Mouse (Mus musculus) liver, embryonic 16.5 days (tissue): ENCODE data around the gene Cldn5. TPM values are rescaled to one million over a fixed set of nuclear protein-coding genes. Genes with fewer than 3 reads are reported as not detected.

ENCODE experiments used
- ATAC-seq: fragments of 200-750 bp; cut with Nextera tagmentation; 2 replicates; pipeline ENCODE4 v1.8.0; 2017; ENCODE audit warnings: low read depth, mild to moderate bottlenecking, moderate number of reproducible peaks, moderate library complexity
- H3K27ac ChIP-seq: fragments of 300-500 bp; sonication (generic); 2 replicates; pipeline ENCODE4 v1.5.1; 2014; ENCODE audit warnings: mild to moderate bottlenecking, low read length
- H3K27me3 ChIP-seq: fragments of 300-500 bp; sonication (generic); 2 replicates; pipeline ENCODE4 v1.6.1; 2014; ENCODE audit warnings: low read depth, low read length, mixed read lengths; ENCODE audit not compliant: control insufficient read depth, insufficient read depth
- H3K36me3 ChIP-seq: fragments of 300-500 bp; sonication (generic); 2 replicates; pipeline ENCODE4 v1.6.1; 2014; ENCODE audit warnings: mild to moderate bottlenecking; ENCODE audit not compliant: control insufficient read depth, insufficient read depth
- H3K4me1 ChIP-seq: fragments of 300-500 bp; sonication (generic); 2 replicates; pipeline ENCODE4 v1.6.1; 2014; ENCODE audit warnings: low read depth, low read length, mixed read lengths; ENCODE audit not compliant: control insufficient read depth
- H3K4me2 ChIP-seq: fragments of 300-500 bp; sonication (generic); 2 replicates; pipeline ENCODE4 v1.6.1; 2014; ENCODE audit warnings: low read depth, low read length, mixed read lengths
- H3K4me3 ChIP-seq: fragments of 300-500 bp; sonication (generic); 2 replicates; pipeline ENCODE4 v1.5.1; 2014; ENCODE audit warnings: low read depth, mild to moderate bottlenecking, low read length
- H3K9ac ChIP-seq: fragments of 300-500 bp; sonication (generic); 2 replicates; pipeline ENCODE4 v1.6.1; 2014; ENCODE audit warnings: low read depth, low read length
- H3K9me3 ChIP-seq: fragments of 300-500 bp; sonication (generic); replicated peaks from 2 replicates; pipeline ENCODE4 v1.6.1; 2016; ENCODE audit warnings: low read length; ENCODE audit not compliant: control insufficient read depth
- WGBS: fragments of 180-500 bp; shearing (Covaris S2); extraction: QIAGEN DNeasy Blood & Tissue Kit; methylation state at CpG from one replicate; pipeline ENCODE4 v1.1.7; 2014; ENCODE audit not compliant: insufficient replicate concordance; 5-methylcytosine and 5-hydroxymethylcytosine counted together
- polyA plus RNA-seq: library from polyadenylated mRNA; unstranded; fragments of >200 nt; fragmentation: Nextera tagmentation; extraction: Ambion mirVana; gene quantifications from 2 replicates; pipeline ENCODE4 v1.2.1, GENCODE M21; 2015

The Cldn5 gene
- 8.4 and 9.8 TPM in 2 replicates for polyA plus RNA-seq

DNA sequence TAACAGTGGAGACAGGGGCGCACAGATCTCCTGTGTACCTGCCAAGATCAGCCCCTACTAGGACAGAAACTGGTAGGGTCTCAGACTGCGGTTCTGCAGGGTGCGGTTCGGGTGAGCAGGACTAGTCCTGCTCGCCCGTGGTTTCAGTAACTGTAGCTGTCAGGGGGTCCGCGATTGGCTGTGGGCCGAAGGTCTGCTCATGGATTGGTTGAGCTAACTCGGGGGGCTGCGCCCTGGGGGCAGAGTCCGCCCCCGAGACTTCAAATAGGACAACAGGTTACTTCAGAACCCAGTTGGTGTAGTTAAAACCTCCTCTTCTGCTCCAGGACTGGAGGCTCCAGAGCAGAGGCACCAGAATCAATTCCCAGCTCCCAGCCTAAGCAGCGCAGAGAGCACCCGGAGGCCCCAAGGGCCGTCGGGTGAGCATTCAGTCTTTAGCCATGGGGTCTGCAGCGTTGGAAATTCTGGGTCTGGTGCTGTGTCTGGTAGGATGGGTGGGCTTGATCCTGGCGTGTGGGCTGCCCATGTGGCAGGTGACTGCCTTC lies at the start of gene Cldn5:
Cldn5 (plus strand) TSS at position 292 of the 545 bp plus-strand sequence.
- Histone ChIP-seq H3K9me3 (no peaks in the 10 kb centered on the region), H3K36me3 (peaks cover under 1% of the 10 kb centered on the region; the same call in 1 of the 2 replicates), H3K27ac (no peak within 1 kb of the TSS; the same call in 1 of the 2 replicates), H3K4me2 (peak within 1 kb of the TSS; percentile 39), H3K27me3 (peaks cover 48% of the 10 kb centered on the region), H3K4me1 (no peaks in the 10 kb centered on the region; the same call in 1 of the 2 replicates), H3K4me3 (peak within 1 kb of the TSS; percentile 40), H3K9ac (peak within 1 kb of the TSS; percentile 16)
- WGBS: 5% methylated on average over 19 of the region's 19 CpGs
- ATAC-seq: peak; percentile 70

DNA sequence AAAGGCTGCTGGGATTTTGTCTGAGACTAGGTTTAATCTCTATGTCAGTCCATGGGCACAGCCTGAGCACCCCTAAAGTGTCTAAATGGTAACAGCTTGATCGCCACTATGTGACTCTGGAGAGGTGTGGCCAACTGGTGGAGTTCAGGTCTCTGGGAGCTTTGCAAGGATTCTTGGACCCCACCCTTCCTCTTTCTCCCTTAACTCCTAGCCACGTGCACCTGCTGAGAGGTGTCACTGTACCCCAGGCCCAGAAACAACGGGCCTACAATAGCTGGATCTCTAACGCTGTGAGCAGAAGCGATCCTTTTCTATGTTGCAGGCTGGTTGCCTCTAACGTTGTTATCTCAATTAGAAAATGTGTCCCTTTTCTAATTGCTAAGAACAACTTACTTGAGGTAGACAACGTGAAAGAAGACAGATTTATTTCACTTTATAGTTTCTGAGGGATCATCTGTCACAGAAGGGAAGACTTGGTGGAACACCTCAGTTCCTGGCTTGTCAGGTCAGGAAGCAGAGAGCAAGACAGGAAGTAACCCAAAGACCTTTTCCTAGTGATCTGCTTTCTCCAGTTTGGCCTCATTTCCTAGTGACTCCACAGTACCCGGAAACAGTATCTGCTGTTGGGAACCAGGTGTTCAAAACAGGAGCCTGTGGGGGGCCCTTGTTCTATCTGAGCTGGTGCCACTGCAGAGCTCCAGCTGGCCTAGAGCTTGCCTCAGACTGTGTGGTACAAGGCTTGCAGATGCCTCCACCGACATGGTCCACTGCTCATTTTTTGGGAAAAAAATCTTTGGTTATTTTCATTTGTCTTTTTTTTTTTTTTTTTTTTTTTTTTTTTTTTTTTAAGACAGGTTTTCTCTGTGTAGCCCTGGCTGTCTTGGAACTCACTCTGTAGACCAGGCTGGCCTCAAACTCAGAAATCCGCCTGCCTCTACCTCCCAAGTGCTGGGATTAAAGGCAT lies 48.8 kb upstream of the Cldn5 start:
- Histone ChIP-seq H3K9ac (no peak overlapping the region), H3K27ac (no peak overlapping the region), H3K4me3 (no peak overlapping the region), H3K4me2 (no peak overlapping the region), H3K27me3 (no peaks in the 10 kb centered on the region), H3K4me1 (no peaks in the 10 kb centered on the region), H3K36me3 (no peaks in the 10 kb centered on the region), H3K9me3 (no peaks in the 10 kb centered on the region)
- 47% methylated on average over 10 of the region's 10 CpGs for WGBS
- no peak for ATAC-seq

DNA sequence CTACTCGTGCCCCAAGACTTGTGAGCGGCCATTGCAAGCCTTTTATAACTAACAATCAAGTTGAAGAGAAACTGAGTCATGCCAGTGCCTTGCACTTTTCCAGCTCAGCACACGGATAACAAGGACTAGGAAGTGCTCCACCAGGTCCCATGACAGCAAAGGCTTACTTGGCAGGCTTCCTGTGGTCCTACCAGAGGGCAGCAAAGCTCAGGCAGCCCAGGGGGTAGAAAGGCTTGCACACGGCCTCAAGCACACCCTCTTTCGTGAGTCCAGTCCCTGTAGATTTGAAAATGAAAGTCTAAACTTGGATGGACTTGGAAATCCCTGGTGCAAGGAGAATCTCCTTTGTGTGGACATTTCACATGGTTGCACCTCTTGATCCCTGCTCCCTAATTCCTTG lies 47.5 kb upstream of the Cldn5 start:
- H3K4me2 ChIP-seq: no peak overlapping the region
- H3K36me3 ChIP-seq: no peaks in the 10 kb centered on the region
- H3K9me3 ChIP-seq: no peaks in the 10 kb centered on the region
- no peaks in the 10 kb centered on the region for H3K4me1 ChIP-seq
- no peak overlapping the region for H3K9ac ChIP-seq
- H3K27me3 ChIP-seq: 0 out of 2 replicates have a peak, but pooled peaks cover 3% of the 10 kb centered on the region
- ATAC-seq: no peak
- WGBS: 50% methylated on average over 5 of the region's 5 CpGs
- no peak overlapping the region for H3K27ac ChIP-seq
- no peak overlapping the region for H3K4me3 ChIP-seq

DNA sequence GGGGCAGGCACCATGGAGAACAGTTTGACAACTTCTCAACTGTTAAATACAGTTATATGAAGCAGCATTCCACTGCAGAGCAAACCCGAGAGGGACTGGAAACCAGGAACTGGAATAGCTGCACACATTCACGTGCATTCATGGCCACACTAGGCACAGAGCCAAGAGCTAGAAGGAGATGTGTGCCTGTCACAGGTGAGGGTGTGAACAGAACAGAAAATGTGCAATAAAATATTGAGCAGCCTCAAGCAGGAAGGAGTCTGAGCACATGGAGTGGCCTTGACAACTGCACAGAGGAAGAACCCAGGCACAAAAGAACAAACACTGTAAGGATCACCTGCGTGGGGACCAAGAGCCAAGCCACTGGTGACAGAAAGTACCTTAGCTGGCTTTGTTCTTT lies 46.0 kb upstream of the Cldn5 start:
- H3K36me3 ChIP-seq: no peaks in the 10 kb centered on the region
- H3K9me3 ChIP-seq: no peaks in the 10 kb centered on the region
- H3K27ac ChIP-seq: no peak overlapping the region
- no peaks in the 10 kb centered on the region for H3K4me1 ChIP-seq
- H3K4me3 ChIP-seq: no peak overlapping the region
- H3K27me3 ChIP-seq: 0 out of 2 replicates have a peak, but pooled peaks cover 3% of the 10 kb centered on the region
- H3K9ac ChIP-seq: no peak overlapping the region
- ATAC-seq: no peak
- H3K4me2 ChIP-seq: no peak overlapping the region
- WGBS: 49% methylated on average over 3 of the region's 3 CpGs

DNA sequence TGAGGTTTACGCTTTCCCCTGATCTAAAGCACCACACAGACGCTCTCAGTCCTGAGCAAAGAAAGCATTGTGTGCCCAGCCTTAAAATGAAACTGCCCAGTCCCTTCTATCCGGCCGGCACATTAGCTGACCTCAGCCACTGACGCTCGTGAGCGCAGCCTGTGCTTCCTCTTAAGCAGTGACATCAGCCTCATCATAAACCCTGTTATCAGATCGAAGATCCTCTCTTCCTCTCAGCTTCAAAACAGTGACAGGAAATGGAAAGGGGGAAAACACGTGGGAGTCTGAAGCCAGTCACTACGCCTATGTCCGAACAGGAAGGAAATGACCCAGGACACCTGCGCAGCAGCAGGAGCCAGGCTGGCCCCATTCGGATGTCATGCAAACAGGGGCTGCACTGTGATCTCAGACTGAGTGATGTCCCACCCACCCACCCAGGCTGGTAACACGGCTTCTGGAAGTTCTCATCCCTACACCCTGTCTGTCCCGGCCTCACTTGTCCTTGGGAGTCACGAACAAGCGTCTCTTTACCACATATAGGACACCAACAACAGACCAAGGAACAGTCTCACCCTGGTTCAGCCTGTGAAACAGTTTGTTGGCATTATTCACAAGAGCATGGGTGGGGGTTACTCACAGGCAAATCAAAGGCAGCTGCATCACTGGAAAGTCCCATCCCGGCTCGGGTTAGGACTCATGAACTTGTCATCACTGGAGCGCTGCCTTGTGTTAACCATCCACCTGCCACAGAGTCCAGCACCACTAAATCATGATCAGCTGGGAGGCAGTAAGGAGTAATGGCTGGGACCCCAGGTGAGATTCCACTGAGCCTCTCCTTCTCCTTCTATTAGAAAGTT lies 43.3 kb upstream of the Cldn5 start:
- H3K27me3 ChIP-seq: 0 out of 2 replicates have a peak, but pooled peaks cover 3% of the 10 kb centered on the region
- WGBS: 19% methylated on average over 20 of the region's 20 CpGs

DNA sequence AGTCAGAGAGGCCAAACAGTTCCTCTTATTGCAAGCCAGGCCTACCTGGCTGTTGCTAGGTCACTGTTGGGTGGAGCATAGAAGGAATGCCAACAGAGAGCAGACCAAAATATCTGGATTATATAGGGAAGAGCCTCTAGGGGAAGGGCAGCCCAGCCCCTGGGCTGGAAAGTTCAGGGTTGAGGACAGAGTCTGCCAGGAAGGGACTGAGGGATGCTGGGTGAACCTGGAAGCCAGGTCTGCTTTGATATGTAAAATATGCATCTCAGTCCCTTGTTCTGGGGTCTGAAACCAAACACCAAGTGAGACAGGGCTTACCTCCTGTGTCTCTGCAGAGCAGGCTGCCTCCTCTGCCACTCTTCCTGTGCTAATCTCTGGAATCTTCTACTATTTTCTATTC lies 38.3 kb upstream of the Cldn5 start:
- H3K27me3 ChIP-seq: no peaks in the 10 kb centered on the region
- H3K9me3 ChIP-seq: no peaks in the 10 kb centered on the region
- ATAC-seq: no peak
- no peaks in the 10 kb centered on the region for H3K36me3 ChIP-seq
- no peak overlapping the region for H3K27ac ChIP-seq
- H3K4me2 ChIP-seq: no peak overlapping the region
- H3K9ac ChIP-seq: no peak overlapping the region
- no peak overlapping the region for H3K4me3 ChIP-seq
- H3K4me1 ChIP-seq: no peaks in the 10 kb centered on the region

More for the DNA sequence above, 43.3 kb upstream of the Cldn5 start:
- no peaks in the 10 kb centered on the region for H3K4me1 ChIP-seq
- H3K27ac ChIP-seq: no peak overlapping the region
- H3K4me3 ChIP-seq: no peak overlapping the region
- no peaks in the 10 kb centered on the region for H3K36me3 ChIP-seq
- H3K9ac ChIP-seq: no peak overlapping the region
- H3K9me3 ChIP-seq: no peaks in the 10 kb centered on the region
- ATAC-seq: 0 out of 2 replicates have a peak, but pooled peaks have one; percentile 16
- no peak overlapping the region for H3K4me2 ChIP-seq

DNA sequence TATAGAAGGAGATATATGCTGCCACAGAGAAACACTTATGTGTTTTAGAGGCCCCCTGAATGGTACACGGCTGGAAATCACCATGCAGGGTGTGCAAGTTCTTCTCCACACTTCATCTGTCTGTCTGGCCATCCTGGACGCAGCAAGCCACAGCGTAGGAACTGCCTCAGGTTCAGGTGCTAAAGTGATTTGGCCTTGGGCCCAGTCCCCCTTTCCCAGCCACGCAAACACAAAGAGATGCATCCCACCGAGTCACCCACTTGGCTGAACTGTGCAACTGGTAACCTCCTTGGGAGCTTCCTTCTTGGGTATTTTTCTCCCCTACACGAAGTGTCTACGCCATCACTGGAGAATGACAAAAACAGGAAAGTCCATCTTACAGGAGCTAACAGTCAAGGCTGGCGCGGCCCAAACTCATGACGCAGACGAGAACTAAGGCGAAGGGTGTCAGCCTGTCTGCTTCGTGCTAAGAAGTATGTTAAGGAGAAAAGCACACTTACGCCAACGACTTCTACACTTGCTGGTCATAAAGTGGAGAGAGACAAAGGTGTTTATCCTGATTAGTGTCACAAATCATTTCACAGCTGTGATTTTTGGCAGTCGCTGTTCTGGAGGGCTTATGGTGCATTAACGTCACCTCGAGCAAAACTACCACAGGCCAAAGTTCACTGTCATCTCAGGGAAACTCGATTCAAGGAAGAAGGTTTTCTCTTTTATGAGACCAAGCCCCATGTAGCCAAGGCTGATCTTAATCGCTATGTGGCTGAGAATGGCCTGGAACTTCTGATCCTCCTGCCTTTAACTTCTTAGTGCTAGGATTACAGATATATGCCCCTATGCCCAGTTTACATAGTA lies 30.2 kb upstream of the Cldn5 start:
- H3K9ac ChIP-seq: no peak overlapping the region
- WGBS: 68% methylated on average over 20 of the region's 20 CpGs

DNA sequence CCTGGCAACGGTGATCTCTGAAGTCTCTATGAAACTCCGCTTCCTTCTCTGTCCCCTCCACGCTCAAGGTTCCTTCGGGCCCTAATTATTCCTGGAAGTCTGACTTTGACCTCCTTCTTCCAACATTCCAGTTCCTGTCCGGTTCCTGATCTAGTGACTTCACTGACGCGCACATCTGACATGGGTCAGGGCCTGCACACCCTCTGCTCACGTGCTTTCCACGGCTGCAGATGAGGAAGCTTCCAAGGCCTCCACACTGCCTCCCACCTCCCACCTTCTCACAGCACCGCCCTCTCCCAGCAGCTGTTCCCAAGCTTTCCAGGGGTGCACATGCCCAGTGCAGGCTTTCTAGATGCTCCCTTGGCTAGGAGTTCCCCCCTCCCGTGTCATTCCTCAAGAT lies 25.5 kb upstream of the Cldn5 start:
- Histone ChIP-seq H3K36me3 (no peaks in the 10 kb centered on the region), H3K4me3 (no peak overlapping the region), H3K27ac (no peak overlapping the region), H3K9me3 (no peaks in the 10 kb centered on the region), H3K4me1 (no peaks in the 10 kb centered on the region), H3K9ac (no peak overlapping the region), H3K27me3 (no peaks in the 10 kb centered on the region), H3K4me2 (no peak overlapping the region)
- ATAC-seq: no peak
- WGBS: 63% methylated on average over 11 of the region's 11 CpGs

More for the DNA sequence above, 30.2 kb upstream of the Cldn5 start:
- no peak overlapping the region for H3K4me2 ChIP-seq
- no peaks in the 10 kb centered on the region for H3K4me1 ChIP-seq
- H3K27ac ChIP-seq: no peak overlapping the region
- no peak overlapping the region for H3K4me3 ChIP-seq
- H3K36me3 ChIP-seq: no peaks in the 10 kb centered on the region
- no peak for ATAC-seq
- no peaks in the 10 kb centered on the region for H3K27me3 ChIP-seq
- H3K9me3 ChIP-seq: no peaks in the 10 kb centered on the region
